Mouse (Mus musculus) hindbrain, embryonic 16.5 days (tissue): ENCODE results near the gene Tiam1. TPM values are rescaled to one million over a fixed set of nuclear protein-coding genes. Genes with fewer than 3 reads are reported as not detected.

ENCODE experiments used
- ATAC-seq: fragments of 200-750 bp; cut with Nextera tagmentation; 2 replicates; pipeline ENCODE4 v1.8.0; 2017; ENCODE audit warnings: moderate TSS enrichment, moderate library complexity
- H3K27ac ChIP-seq: fragments of 300-500 bp; sonication (generic); 2 replicates; pipeline ENCODE4 v1.5.1; 2014; ENCODE audit warnings: low read depth, mild to moderate bottlenecking, control low read depth, low read length, moderate library complexity
- H3K27me3 ChIP-seq: fragments of 300-500 bp; sonication (generic); replicated peaks from 2 replicates; pipeline ENCODE4 v1.6.1; 2014; ENCODE audit warnings: low read length; ENCODE audit not compliant: control insufficient read depth, insufficient read depth
- H3K36me3 ChIP-seq: fragments of 300-500 bp; sonication (generic); 2 replicates; pipeline ENCODE4 v1.6.1; 2014; ENCODE audit warnings: mild to moderate bottlenecking, low read length, moderate library complexity, mixed read lengths; ENCODE audit not compliant: control insufficient read depth, insufficient read depth
- H3K4me1 ChIP-seq: fragments of 300-500 bp; sonication (generic); 2 replicates; pipeline ENCODE4 v1.6.1; 2014; ENCODE audit warnings: low read depth, low read length; ENCODE audit not compliant: control insufficient read depth, insufficient read depth
- H3K4me2 ChIP-seq: fragments of 300-500 bp; sonication (generic); 2 replicates; pipeline ENCODE4 v1.6.1; 2014; ENCODE audit warnings: mild to moderate bottlenecking, low read length, control low read depth, moderate library complexity
- H3K4me3 ChIP-seq: fragments of 300-500 bp; sonication (generic); 2 replicates; pipeline ENCODE4 v1.5.1; 2014; ENCODE audit warnings: mild to moderate bottlenecking, low read length, control low read depth, moderate library complexity
- H3K9ac ChIP-seq: fragments of 300-500 bp; sonication (generic); 2 replicates; pipeline ENCODE4 v1.6.1; 2014; ENCODE audit warnings: low read depth, mild to moderate bottlenecking, control low read depth, low read length, moderate library complexity
- H3K9me3 ChIP-seq: fragments of 300-500 bp; sonication (generic); 2 replicates; pipeline ENCODE4 v1.6.1; 2014; ENCODE audit warnings: mild to moderate bottlenecking, low read length, moderate library complexity; ENCODE audit not compliant: control insufficient read depth
- WGBS: fragments of 180-500 bp; shearing (Covaris S2); extraction: QIAGEN DNeasy Blood & Tissue Kit; methylation state at CpG from one replicate; pipeline ENCODE4 v1.1.7; 2014; 5-methylcytosine and 5-hydroxymethylcytosine counted together
- polyA plus RNA-seq: library from polyadenylated mRNA; unstranded; fragments of >200 nt; fragmentation: Nextera tagmentation; extraction: Ambion mirVana; gene quantifications from 2 replicates; pipeline ENCODE4 v1.2.1, GENCODE M21; 2015

Tiam1 gene
- polyA plus RNA-seq, 1 experiment from 2014 or later = 16.6 TPM

GRCm38 (mm10) chr16:90140571-90140970 lies 3.0 kb downstream of the Tiam1 start:
- Histone ChIP-seq H3K4me2 (no peak overlapping the region), H3K4me1 (peaks cover 15% of the 10 kb centered on the region), H3K27me3 (no peaks in the 10 kb centered on the region), H3K4me3 (no peak overlapping the region), H3K27ac (no peak overlapping the region), H3K36me3 (no peaks in the 10 kb centered on the region), H3K9me3 (no peaks in the 10 kb centered on the region), H3K9ac (no peak overlapping the region)
- ATAC-seq = no peak
- WGBS = 83% methylated on average over 10 of the region's 10 CpGs

- Histone ChIP-seq H3K4me2 (no peak overlapping the region), H3K27ac (no peak overlapping the region), H3K4me3 (no peak overlapping the region), H3K27me3 (no peaks in the 10 kb centered on the region), H3K9ac (peak overlapping the region; percentile 30; the same call in 1 of the 2 replicates), H3K4me1 (peaks cover 15% of the 10 kb centered on the region), H3K36me3 (no peaks in the 10 kb centered on the region), H3K9me3 (no peaks in the 10 kb centered on the region)
- no peak for ATAC-seq
- 57% methylated on average over 9 of the region's 9 CpGs for WGBS
Observed at GRCm38 (mm10) chr16:90139696-90140095, 3.9 kb downstream of the Tiam1 start.

GRCm38 (mm10) chr16:90138151-90138550 lies 5.4 kb downstream of the Tiam1 start:
- Histone ChIP-seq H3K27ac (no peak overlapping the region), H3K36me3 (no peaks in the 10 kb centered on the region), H3K27me3 (no peaks in the 10 kb centered on the region), H3K4me3 (no peak overlapping the region), H3K4me2 (no peak overlapping the region), H3K4me1 (peaks cover 12% of the 10 kb centered on the region), H3K9ac (no peak overlapping the region), H3K9me3 (no peaks in the 10 kb centered on the region)
- WGBS = 75% methylated on average over 12 of the region's 12 CpGs
- no peak for ATAC-seq

GRCm38 (mm10) chr16:90137175-90137574 lies 6.4 kb downstream of the Tiam1 start:
- no peak overlapping the region for H3K9ac ChIP-seq
- ATAC-seq = no peak
- 97% methylated on average over 22 of the region's 23 CpGs for WGBS
- H3K9me3 ChIP-seq = no peaks in the 10 kb centered on the region
- H3K4me3 ChIP-seq = no peak overlapping the region
- H3K27me3 ChIP-seq = no peaks in the 10 kb centered on the region
- H3K4me1 ChIP-seq = peaks cover 12% of the 10 kb centered on the region
- H3K36me3 ChIP-seq = no peaks in the 10 kb centered on the region
- no peak overlapping the region for H3K27ac ChIP-seq
- H3K4me2 ChIP-seq = no peak overlapping the region

GRCm38 (mm10) chr16:90135580-90135979 lies 8.0 kb downstream of the Tiam1 start:
- 87% methylated on average over 3 of the region's 3 CpGs for WGBS
- no peak overlapping the region for H3K9ac ChIP-seq
- H3K4me1 ChIP-seq = peaks cover 5% of the 10 kb centered on the region; the same call in 1 of the 2 replicates
- no peak for ATAC-seq
- no peaks in the 10 kb centered on the region for H3K27me3 ChIP-seq
- no peak overlapping the region for H3K27ac ChIP-seq
- H3K36me3 ChIP-seq = no peaks in the 10 kb centered on the region
- no peak overlapping the region for H3K4me2 ChIP-seq
- H3K9me3 ChIP-seq = no peaks in the 10 kb centered on the region
- H3K4me3 ChIP-seq = no peak overlapping the region

- no peak for ATAC-seq
- H3K27ac ChIP-seq = no peak overlapping the region
- H3K4me3 ChIP-seq = no peak overlapping the region
- WGBS = 81% methylated on average over 6 of the region's 7 CpGs
- H3K36me3 ChIP-seq = no peaks in the 10 kb centered on the region
- no peak overlapping the region for H3K4me2 ChIP-seq
- H3K9ac ChIP-seq = no peak overlapping the region
- H3K4me1 ChIP-seq = no peaks in the 10 kb centered on the region
- no peaks in the 10 kb centered on the region for H3K27me3 ChIP-seq
- no peaks in the 10 kb centered on the region for H3K9me3 ChIP-seq
Observed at GRCm38 (mm10) chr16:90134351-90134750, 9.2 kb downstream of the Tiam1 start.

GRCm38 (mm10) chr16:90132816-90133215 lies 10.8 kb downstream of the Tiam1 start:
- Histone ChIP-seq H3K27ac (no peak overlapping the region), H3K36me3 (no peaks in the 10 kb centered on the region), H3K27me3 (no peaks in the 10 kb centered on the region), H3K4me2 (no peak overlapping the region), H3K9me3 (no peaks in the 10 kb centered on the region), H3K4me3 (no peak overlapping the region), H3K9ac (no peak overlapping the region), H3K4me1 (no peaks in the 10 kb centered on the region; the same call in 1 of the 2 replicates)
- WGBS = 58% methylated on average over 7 of the region's 7 CpGs
- no peak for ATAC-seq

- ATAC-seq = no peak
- H3K27me3 ChIP-seq = no peaks in the 10 kb centered on the region
- no peak overlapping the region for H3K4me2 ChIP-seq
- H3K36me3 ChIP-seq = no peaks in the 10 kb centered on the region
- WGBS = 20% methylated on average over 10 of the region's 10 CpGs
- H3K9ac ChIP-seq = no peak overlapping the region
- H3K27ac ChIP-seq = no peak overlapping the region
- H3K9me3 ChIP-seq = no peaks in the 10 kb centered on the region
- no peak overlapping the region for H3K4me3 ChIP-seq
- no peaks in the 10 kb centered on the region; the same call in 1 of the 2 replicates for H3K4me1 ChIP-seq
Observed at GRCm38 (mm10) chr16:90132331-90132730, 11.2 kb downstream of the Tiam1 start.

- no peak overlapping the region for H3K4me3 ChIP-seq
- 40% methylated on average over 19 of the region's 19 CpGs for WGBS
- H3K9me3 ChIP-seq = no peaks in the 10 kb centered on the region
Observed at GRCm38 (mm10) chr16:90128817-90129587, 14.6 kb downstream of the Tiam1 start.

More at GRCm38 (mm10) chr16:90128817-90129587, 14.6 kb downstream of the Tiam1 start:
- Histone ChIP-seq H3K36me3 (no peaks in the 10 kb centered on the region), H3K27ac (no peak overlapping the region), H3K9ac (no peak overlapping the region), H3K27me3 (no peaks in the 10 kb centered on the region), H3K4me1 (no peaks in the 10 kb centered on the region; the same call in 1 of the 2 replicates), H3K4me2 (no peak overlapping the region)
- ATAC-seq = 0 out of 2 replicates have a peak, but pooled peaks have one; percentile 37
